ENCODE assay signal across 9 mouse cellular contexts in the genomic region with DNA sequence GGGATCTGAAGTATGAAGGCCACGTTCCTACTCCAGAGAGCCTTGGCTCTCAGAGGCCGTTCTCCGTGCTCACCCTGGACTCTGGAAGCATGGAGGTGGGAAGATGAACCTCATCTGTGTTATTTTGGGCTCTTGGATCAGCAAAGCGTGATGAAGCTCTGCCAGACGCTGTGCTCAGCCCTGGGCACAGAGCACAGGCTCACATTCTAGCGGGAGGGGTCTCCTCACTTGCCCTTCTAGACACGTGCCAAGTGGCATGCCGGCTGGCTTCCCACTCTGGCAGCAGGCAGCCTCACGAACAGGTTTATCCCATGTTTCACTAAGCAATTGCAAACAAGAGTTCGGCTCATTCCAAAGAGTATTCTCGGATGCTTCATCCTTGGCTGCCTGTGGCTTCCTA.
A peak's percentile ranks its signal among the peaks of the same experiment; 100 is the strongest.
DNase-seq lines count a peak whose midpoint lies in the region; ATAC-seq lines count a peak whose summit lies in the region.
"Had no signal": no experiment of that assay in that cellular context is flagged by ENCODE, and none has a peak within 500 bp of the region (broad histone marks: within the 10 kb centered on the region; RNA-seq: fewer than 3 reads in every experiment).

No protein-coding gene starts in this region.

- no peak overlapping the region for H3K4me2 ChIP-seq in forebrain, embryonic 13.5 days
- no peak overlapping the region for H3K4me2 ChIP-seq in forebrain, embryonic 12.5 days
- H3K4me2 ChIP-seq in heart, embryonic 15.5 days: no peak overlapping the region

- ATAC-seq in forebrain, embryonic 13.5 days: peak; percentile 63; the same call in 1 of the 2 replicates
- ATAC-seq in forebrain, embryonic 12.5 days (ENCODE audit: low FRiP score): no peak
- peak; percentile 85 for ATAC-seq in heart, embryonic 15.5 days (replicated peaks; ENCODE audit: insufficient number of reproducible peaks, insufficient read depth, low FRiP score, low read depth)
- ATAC-seq in granulocyte monocyte progenitor cell, adult 5-6 weeks (replicated peaks; ENCODE audit: poor library complexity, severe bottlenecking): no peak

- no peaks in the 10 kb centered on the region for H3K9me3 ChIP-seq in forebrain, embryonic 13.5 days (replicated peaks)
- H3K9me3 ChIP-seq in forebrain, embryonic 12.5 days: no peaks in the 10 kb centered on the region
- H3K9me3 ChIP-seq in heart, embryonic 15.5 days (replicated peaks): no peaks in the 10 kb centered on the region
- H3K9me3 ChIP-seq in limb, embryonic 10.5 days (replicated peaks): no peaks in the 10 kb centered on the region

- 86% methylated on average over 11 of the region's 11 CpGs for WGBS in forebrain, embryonic 13.5 days
- 91% methylated on average over 11 of the region's 11 CpGs for WGBS in forebrain, embryonic 12.5 days
- 46% methylated on average over 11 of the region's 11 CpGs for WGBS in heart, embryonic 15.5 days
- 94% methylated on average over 11 of the region's 11 CpGs for WGBS in limb, embryonic 10.5 days

- peak; percentile 27 to 66 for DNase-seq in cerebellum, postnatal 4 days (ENCODE audit: low spot score in 2 of 2)
- no peak for DNase-seq in limb, embryonic 10.5 days (ENCODE audit: low spot score)
- DNase-seq in kidney, postnatal 25 days: no peak
- DNase-seq in natural killer cell, adult 2 months (ENCODE audit: low spot score in 2 of 2): no peak

- no peaks in the 10 kb centered on the region for H3K27me3 ChIP-seq in forebrain, embryonic 13.5 days
- H3K27me3 ChIP-seq in forebrain, embryonic 12.5 days: no peaks in the 10 kb centered on the region
- no peaks in the 10 kb centered on the region for H3K27me3 ChIP-seq in heart, embryonic 15.5 days
- no peaks in the 10 kb centered on the region for H3K27me3 ChIP-seq in limb, embryonic 10.5 days (ENCODE audit: low read depth, poor library complexity, severe bottlenecking)

- no peak overlapping the region for H3K27ac ChIP-seq in forebrain, embryonic 13.5 days
- H3K27ac ChIP-seq in forebrain, embryonic 12.5 days: no peak overlapping the region
- H3K27ac ChIP-seq in heart, embryonic 15.5 days: peak overlapping the region; percentile 84
- H3K27ac ChIP-seq in limb, embryonic 10.5 days: peak overlapping the region; percentile 85; the same call in 1 of the 2 replicates

- no peak overlapping the region for H3K9ac ChIP-seq in forebrain, embryonic 13.5 days
- no peak overlapping the region for H3K9ac ChIP-seq in forebrain, embryonic 12.5 days
- H3K9ac ChIP-seq in heart, embryonic 15.5 days: no peak overlapping the region

- H3K36me3 ChIP-seq in forebrain, embryonic 13.5 days (ENCODE audit: poor library complexity, severe bottlenecking): no peaks in the 10 kb centered on the region
- H3K36me3 ChIP-seq in forebrain, embryonic 12.5 days (replicated peaks): no peaks in the 10 kb centered on the region
- H3K36me3 ChIP-seq in heart, embryonic 15.5 days: peaks cover 9% of the 10 kb centered on the region; the same call in 1 of the 2 replicates
- peaks cover 29% of the 10 kb centered on the region for H3K36me3 ChIP-seq in limb, embryonic 10.5 days

- no peak overlapping the region for H3K4me3 ChIP-seq in forebrain, embryonic 13.5 days
- H3K4me3 ChIP-seq in forebrain, embryonic 12.5 days (replicated peaks): no peak overlapping the region
- no peak overlapping the region for H3K4me3 ChIP-seq in heart, embryonic 15.5 days
- H3K4me3 ChIP-seq in limb, embryonic 10.5 days: no peak overlapping the region
- H3K4me3 ChIP-seq: myocyte had no signal

- peaks cover 9% of the 10 kb centered on the region; the same call in 1 of the 2 replicates for H3K4me1 ChIP-seq in forebrain, embryonic 13.5 days
- peaks cover 4% of the 10 kb centered on the region; the same call in 1 of the 2 replicates for H3K4me1 ChIP-seq in forebrain, embryonic 12.5 days
- peaks cover 36% of the 10 kb centered on the region for H3K4me1 ChIP-seq in heart, embryonic 15.5 days (replicated peaks)
- H3K4me1 ChIP-seq in limb, embryonic 10.5 days: peaks cover 61% of the 10 kb centered on the region

Comparison
In these comparisons a context has a peak if more than half of its experiments do, and no peak if none do; other contexts are left out.
1. ATAC-seq: peak in forebrain, embryonic 13.5 days (single experiment) and heart, embryonic 15.5 days (single experiment); none in forebrain, embryonic 12.5 days (single experiment) and granulocyte monocyte progenitor cell, adult 5-6 weeks (single experiment).
2. H3K27ac ChIP-seq: peak in heart, embryonic 15.5 days (single experiment) and limb, embryonic 10.5 days (single experiment); none in forebrain, embryonic 13.5 days (single experiment) and forebrain, embryonic 12.5 days (single experiment).
3. DNase-seq: peak in cerebellum, postnatal 4 days (2 of 2); none in limb, embryonic 10.5 days (single experiment), kidney, postnatal 25 days (0 of 2) and natural killer cell, adult 2 months (0 of 2).